Mouse (Mus musculus) C3H10T1/2 (cell line): ENCODE data around the gene 4933402N22Rik. TPM values are rescaled to one million over a fixed set of nuclear protein-coding genes. Genes with fewer than 3 reads are reported as not detected.

Source experiments
- polyA plus RNA-seq, 2 experiments: library from polyadenylated mRNA; unstranded; fragments of >200 nt; fragmentation: generic; extraction: Trizol; gene quantifications; one replicate each; pipeline ENCODE4 v1.2.1; 2012; ENCODE audit warnings: missing spikeins in 2 of 2

Gene 4933402N22Rik
- not detected for polyA plus RNA-seq

DNA sequence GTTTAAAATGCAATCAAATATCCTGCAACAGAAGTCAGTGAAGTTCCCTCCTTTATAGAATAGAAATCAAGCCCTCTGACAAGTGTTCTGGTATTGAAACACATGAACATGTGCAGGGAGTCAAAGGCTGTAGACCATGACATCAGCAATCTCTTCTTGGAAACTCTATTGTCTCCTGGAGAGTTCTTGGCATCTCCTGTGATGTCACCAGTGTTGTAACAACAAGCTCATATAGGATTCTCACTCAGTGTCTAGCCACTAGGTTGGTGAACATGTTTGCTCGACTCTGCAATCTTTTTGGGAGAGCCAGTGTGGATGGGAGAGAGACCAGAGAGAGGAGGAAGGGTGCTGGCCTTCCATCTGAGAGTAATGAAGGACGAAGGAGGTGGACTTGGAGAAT, at the start of gene 4933402N22Rik:
4933402N22Rik (plus strand) TSS at position 301 of the 400 bp plus-strand sequence.

Other genes starting within 250 kb of the 4933402N22Rik start
- not detected for gene Gm8922, start 236.1 kb upstream of the 4933402N22Rik start, polyA plus RNA-seq
- gene Gm8926, start 147.5 kb upstream of the 4933402N22Rik start, polyA plus RNA-seq = not detected
- not detected for gene Gm6465, start 72.5 kb upstream of the 4933402N22Rik start, polyA plus RNA-seq